Mouse (Mus musculus): ENCODE results near the gene Atoh8.

- no peak for TF ChIP-seq POLR2A (IDR thresholded peaks at IDR 0.05; ENCODE audit: borderline replicate concordance, control insufficient read depth, low read depth, low read length)
- TF ChIP-seq CTCF (IDR thresholded peaks at IDR 0.05; ENCODE audit: control insufficient read depth, insufficient read depth, low read length), result no peak
These were observed 530 bp upstream of the Atoh8 start for GRCm38 (mm10) chr6:72235807-72236407.

Measured in bone marrow, adult 2 months (tissue).